Mouse (Mus musculus) spleen, adult 2 months (tissue): ENCODE measurements around the gene Etl4.

Experiments used
- CTCF ChIP-seq: fragments of 200-500 bp; IDR thresholded peaks from 2 replicates; pipeline ENCODE4 v1.5.1; 2011; ENCODE audit warnings: mild to moderate bottlenecking, inconsistent platforms; ENCODE audit not compliant: insufficient read depth, insufficient read length, insufficient replicate concordance; ENCODE audit errors: extremely low read depth
- POLR2A ChIP-seq: fragments of 200-500 bp; IDR thresholded peaks from 2 replicates; pipeline ENCODE4 v1.6.1; 2011; ENCODE audit warnings: low read depth, low read length, inconsistent platforms

DNA sequence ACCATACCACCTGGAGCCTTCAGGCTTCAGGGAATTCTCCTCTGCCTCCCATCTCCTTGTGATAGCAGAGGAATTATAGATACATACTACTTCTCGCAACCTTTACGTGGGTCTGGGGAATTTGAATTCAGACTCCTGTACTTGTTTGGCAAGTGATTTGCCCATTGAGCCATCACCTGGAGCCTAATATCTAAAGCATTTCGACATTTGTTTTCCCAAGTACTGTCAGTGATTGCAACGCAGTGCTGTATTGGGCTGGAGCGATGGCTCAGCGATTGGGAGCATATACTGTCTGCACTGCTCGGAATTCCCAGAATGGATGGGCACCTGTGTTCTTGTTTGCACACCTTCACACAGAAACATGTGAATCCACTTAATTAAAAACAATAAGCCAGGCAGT lies 762.7 kb downstream of the Etl4 start:
- TF ChIP-seq POLR2A: no peak
- no peak for TF ChIP-seq CTCF
